Mouse (Mus musculus) MEL (cell line): ENCODE data around the gene Usp15.

Experiments
- CTCF ChIP-seq, 3 experiments: IDR thresholded peaks in 2 of 3; conservative IDR thresholded peaks in 1 of 3; 2 replicates each; pipeline ENCODE4 v1.5.1; 2011 to 2012; ENCODE audit warnings: low read length in 3 of 3, low read depth in 2 of 3, mild to moderate bottlenecking in 2 of 3, improper control_type of control experiment in 1 of 3, inconsistent platforms in 1 of 3, mixed read lengths in 1 of 3, moderate library complexity in 1 of 3; ENCODE audit not compliant: control insufficient read depth in 1 of 3, insufficient read depth in 1 of 3, poor library complexity in 1 of 3, severe bottlenecking in 1 of 3
- E2F4 ChIP-seq: IDR thresholded peaks from 2 replicates; pipeline ENCODE4 v1.6.1; 2011; ENCODE audit warnings: low read depth, low read length, improper control_type of control experiment, borderline replicate concordance
- KAT2A ChIP-seq: conservative IDR thresholded peaks from 2 replicates; pipeline ENCODE4 v1.6.1; 2012; ENCODE audit warnings: low read depth, low read length, improper control_type of control experiment, inconsistent platforms
- MAFK ChIP-seq: IDR thresholded peaks from 2 replicates; pipeline ENCODE4 v1.6.1; 2011; ENCODE audit warnings: low read depth, mild to moderate bottlenecking, low read length, improper control_type of control experiment, borderline replicate concordance
- MYC ChIP-seq: IDR thresholded peaks from 2 replicates; pipeline ENCODE4 v1.6.1; 2011; ENCODE audit warnings: low read depth, mild to moderate bottlenecking, low read length, improper control_type of control experiment, moderate library complexity
- TBP ChIP-seq: IDR thresholded peaks from 2 replicates; pipeline ENCODE4 v1.8.0; 2011; ENCODE audit warnings: low read depth, low read length, improper control_type of control experiment

- TF ChIP-seq KAT2A = no peak
- TF ChIP-seq MAFK = no peak
- peak; percentile 37 to 60 (median 48); a peak in 5 of 6 replicates for TF ChIP-seq CTCF (IDR thresholded peaks at IDR 0.05 in 2 of 3, conservative IDR thresholded peaks at IDR 0.05 in 1 of 3; ENCODE audit: control insufficient read depth in 1 of 3, insufficient read depth in 1 of 3, low read depth in 2 of 3, low read length in 3 of 3, poor library complexity in 1 of 3, severe bottlenecking in 1 of 3)
- 0 out of 2 replicates have a peak, but pooled peaks have one; percentile 49 for TF ChIP-seq MYC
- no peak for TF ChIP-seq E2F4
- no peak for TF ChIP-seq TBP
Measured at GRCm38 (mm10) chr10:123057082-123057481, 139.7 kb downstream of the Usp15 start.
